ENCODE assay signal across 17 mouse cellular contexts in the genomic region with DNA sequence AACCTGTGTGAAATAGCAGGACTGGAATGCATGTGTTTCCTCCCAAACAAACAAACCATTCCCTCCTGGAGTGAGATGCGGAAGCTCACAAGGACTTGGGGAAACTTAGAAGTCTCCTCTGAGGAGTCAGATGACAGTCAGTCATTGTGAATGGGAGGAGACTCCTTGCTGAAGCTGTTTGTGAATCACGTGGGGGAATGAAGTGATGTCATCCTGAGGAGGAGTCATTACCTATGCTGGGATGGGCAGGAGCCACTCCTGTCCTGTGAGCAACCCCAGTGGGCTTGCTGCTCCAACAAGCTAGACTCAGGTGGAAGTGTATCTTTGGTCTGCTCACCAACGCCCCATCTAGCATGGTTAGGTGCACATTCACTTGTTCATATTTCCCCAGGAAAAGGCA.
DNase-seq lines count a peak whose midpoint lies in the region; ATAC-seq and TF ChIP-seq lines count a peak whose summit lies in the region.
"Had no signal": no experiment of that assay in that cellular context is flagged by ENCODE, and none has a peak within 500 bp of the region (broad histone marks: within the 10 kb centered on the region; RNA-seq: fewer than 3 reads in every experiment).

No protein-coding gene starts in this region.

- TF ChIP-seq CTCF in C2C12 (IDR thresholded peaks at IDR 0.05; ENCODE audit: control insufficient read depth, insufficient read depth, insufficient read length) = no peak
- TF ChIP-seq CTCF in forebrain, postnatal 0 days (IDR thresholded peaks at IDR 0.05; ENCODE audit: low read depth) = no peak

- ATAC-seq in heart, embryonic 11.5 days (replicated peaks; ENCODE audit: insufficient number of reproducible peaks, low FRiP score, low TSS enrichment) = no peak
- no peak for ATAC-seq in forebrain, postnatal 0 days
- no peak for ATAC-seq in cerebellum, adult (ENCODE audit: insufficient number of reproducible peaks, low FRiP score, low TSS enrichment)
- ATAC-seq: inflammation-experienced regulatory T-cells, adult 6 months; midbrain, embryonic 13.5 days had no signal

- no peaks in the 10 kb centered on the region for H3K79me2 ChIP-seq in C2C12 (ENCODE audit: control insufficient read depth, insufficient read depth)

- H3K9me3 ChIP-seq in heart, embryonic 11.5 days (replicated peaks; ENCODE audit: control insufficient read depth, low read length) = no peaks in the 10 kb centered on the region
- H3K9me3 ChIP-seq in forebrain, postnatal 0 days (ENCODE audit: low read length) = no peaks in the 10 kb centered on the region
- H3K9me3 ChIP-seq: heart, embryonic 13.5 days; midbrain, embryonic 13.5 days; neural tube, embryonic 12.5 days had no signal

- WGBS in heart, embryonic 11.5 days (ENCODE audit: insufficient replicate concordance) = 40% methylated on average over 3 of the region's 3 CpGs
- WGBS in forebrain, postnatal 0 days = 56% methylated on average over 3 of the region's 3 CpGs

- DNase-seq in heart, adult 11 months = peak; percentile 82
- DNase-seq in brain, adult 2 months (ENCODE audit: low read depth, low spot score) = peak; percentile 39
- DNase-seq in mesoderm, embryonic 11.5 days (ENCODE audit: low read depth, low spot score) = peak; percentile 14
- DNase-seq in forebrain, postnatal 0 days = no peak
- no peak for DNase-seq in cerebellum, postnatal 4 days (ENCODE audit: low spot score in 2 of 2)
- DNase-seq: adrenal gland, adult 8-10 months; cerebellum, postnatal 14 days; gastrocnemius, postnatal 36 days; liver had no signal

- no peak overlapping the region for H3ac ChIP-seq in C2C12 (ENCODE audit: control insufficient read depth, insufficient read length, low read depth)

- H3K79me3 ChIP-seq in C2C12 (ENCODE audit: low read depth) = no peaks in the 10 kb centered on the region

- H3K27me3 ChIP-seq in heart, embryonic 11.5 days (ENCODE audit: control insufficient read depth, insufficient read depth, low read length) = no peaks in the 10 kb centered on the region
- H3K27me3 ChIP-seq in C2C12 (ENCODE audit: control insufficient read depth, insufficient read depth, insufficient read length) = no peaks in the 10 kb centered on the region
- no peaks in the 10 kb centered on the region for H3K27me3 ChIP-seq in forebrain, postnatal 0 days (ENCODE audit: insufficient read depth, low read length)
- H3K27me3 ChIP-seq: heart, embryonic 13.5 days; midbrain, embryonic 13.5 days; neural tube, embryonic 12.5 days had no signal

- no peak overlapping the region for H3K27ac ChIP-seq in heart, embryonic 11.5 days (ENCODE audit: low read depth, low read length)
- H3K27ac ChIP-seq in forebrain, postnatal 0 days (ENCODE audit: low read depth, low read length) = no peak overlapping the region
- H3K27ac ChIP-seq: heart, embryonic 13.5 days; layer of hippocampus, adult 2 months; midbrain, embryonic 13.5 days; neural tube, embryonic 12.5 days had no signal

- no peaks in the 10 kb centered on the region for H3K36me3 ChIP-seq in heart, embryonic 11.5 days (ENCODE audit: control insufficient read depth, insufficient read depth, low read length)
- no peaks in the 10 kb centered on the region for H3K36me3 ChIP-seq in C2C12 (ENCODE audit: control insufficient read depth, insufficient read depth)
- H3K36me3 ChIP-seq in forebrain, postnatal 0 days (ENCODE audit: insufficient read depth) = no peaks in the 10 kb centered on the region
- H3K36me3 ChIP-seq: heart, embryonic 13.5 days; midbrain, embryonic 13.5 days; neural tube, embryonic 12.5 days had no signal

- H3K4me3 ChIP-seq in heart, embryonic 11.5 days (ENCODE audit: low read depth, low read length) = no peak overlapping the region
- no peak overlapping the region for H3K4me3 ChIP-seq in C2C12 (ENCODE audit: insufficient read depth, poor library complexity, severe bottlenecking)
- H3K4me3 ChIP-seq in forebrain, postnatal 0 days (ENCODE audit: low read depth, low read length) = no peak overlapping the region
- H3K4me3 ChIP-seq: heart, embryonic 13.5 days; layer of hippocampus, adult 2 months; midbrain, embryonic 13.5 days; neural tube, embryonic 12.5 days had no signal

- no peaks in the 10 kb centered on the region for H3K4me1 ChIP-seq in heart, embryonic 11.5 days (ENCODE audit: control insufficient read depth, insufficient read depth, low read length)
- peaks cover 8% of the 10 kb centered on the region; the same call in 1 of the 2 replicates for H3K4me1 ChIP-seq in forebrain, postnatal 0 days (ENCODE audit: insufficient read depth)
- H3K4me1 ChIP-seq: midbrain, embryonic 13.5 days; neural tube, embryonic 12.5 days had no signal

- no peak overlapping the region for H3K4me2 ChIP-seq in heart, embryonic 11.5 days
- no peak overlapping the region for H3K4me2 ChIP-seq in forebrain, postnatal 0 days (ENCODE audit: low read depth)
- H3K4me2 ChIP-seq: heart, embryonic 13.5 days; midbrain, embryonic 13.5 days; neural tube, embryonic 12.5 days had no signal

- H3K9ac ChIP-seq in heart, embryonic 11.5 days (ENCODE audit: low read depth, low read length) = no peak overlapping the region
- no peak overlapping the region for H3K9ac ChIP-seq in forebrain, postnatal 0 days
- H3K9ac ChIP-seq: heart, embryonic 13.5 days; midbrain, embryonic 13.5 days; neural tube, embryonic 12.5 days had no signal

TF ChIP-seq in C2C12, 6 proteins besides CTCF, POLR2A, EP300 and RAD21:
- TF ChIP-seq MYOG (IDR thresholded peaks at IDR 0.05; ENCODE audit: control insufficient read depth, extremely low read depth, insufficient read length) (no peak), MAX (IDR thresholded peaks at IDR 0.05) (no peak), USF1 (IDR thresholded peaks at IDR 0.05; ENCODE audit: low read depth) (peak; percentile 77), MYOD1 (IDR thresholded peaks at IDR 0.05; ENCODE audit: control insufficient read depth, insufficient read length, low read depth) (no peak)

Comparison
In these comparisons a context has a peak if more than half of its experiments do, and no peak if none do; other contexts are left out.
1. DNase-seq: peak in heart, adult 11 months (single experiment), brain, adult 2 months (single experiment) and mesoderm, embryonic 11.5 days (single experiment); none in forebrain, postnatal 0 days (single experiment) and cerebellum, postnatal 4 days (0 of 2).